Comparison of ENCODE assay signal across 8 mouse cellular contexts in the genomic region with DNA sequence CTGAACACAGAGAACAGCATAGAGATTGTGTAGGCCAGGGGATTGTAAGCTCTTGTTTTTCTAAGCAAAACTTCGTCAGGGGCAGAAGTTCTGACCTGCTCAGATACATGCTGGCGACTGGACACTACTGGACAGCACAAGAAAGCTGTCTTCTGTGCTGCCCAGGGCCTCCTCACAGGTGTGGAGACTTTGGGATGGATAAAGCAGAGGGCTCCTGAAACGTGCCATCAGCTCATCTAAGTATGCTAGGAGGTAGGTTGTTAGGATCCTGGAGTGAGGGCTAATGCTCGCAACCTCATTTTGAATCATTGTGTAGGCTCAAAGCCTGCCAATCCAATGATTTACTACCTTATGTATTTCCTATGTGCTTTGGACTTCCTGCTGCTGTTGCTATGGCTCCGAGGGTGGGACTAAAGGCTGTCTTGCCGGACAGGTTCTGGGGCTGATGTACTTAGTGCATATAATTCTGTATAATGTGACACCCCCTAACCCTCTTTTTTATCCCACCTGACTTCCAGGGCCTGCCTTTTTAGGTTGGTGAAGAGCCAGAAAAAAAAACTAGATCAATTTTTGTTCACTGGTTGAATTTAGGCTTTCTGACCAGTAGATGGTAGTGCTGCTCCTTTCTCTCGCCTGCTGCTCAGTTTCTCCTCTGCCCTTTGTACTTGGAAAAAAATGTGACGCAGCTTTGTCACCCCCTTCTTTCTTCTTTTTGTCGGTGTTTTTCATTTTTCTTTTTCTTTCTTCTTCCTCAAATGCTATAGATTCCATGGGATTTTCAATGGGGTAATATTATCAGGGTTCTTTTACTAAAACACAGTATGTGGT.
A peak's percentile ranks its signal among the peaks of the same experiment; 100 is the strongest.
DNase-seq lines count a peak whose midpoint lies in the region; ATAC-seq lines count a peak whose summit lies in the region.

No protein-coding gene starts in this region.

- no peaks in the 10 kb centered on the region for H3K36me3 ChIP-seq in forebrain, embryonic 12.5 days (replicated peaks)
- H3K36me3 ChIP-seq in midbrain, embryonic 16.5 days (ENCODE audit: control insufficient read depth, insufficient read depth, low read length), result no peaks in the 10 kb centered on the region

- WGBS in forebrain, embryonic 12.5 days, result 49% methylated on average over 9 of the region's 9 CpGs
- WGBS in midbrain, embryonic 16.5 days, result 40% methylated on average over 9 of the region's 9 CpGs

- 0 out of 2 replicates have a peak, but pooled peaks have one; percentile 46 for ATAC-seq in forebrain, embryonic 12.5 days (ENCODE audit: low FRiP score)
- ATAC-seq in midbrain, embryonic 16.5 days, result peak; percentile 82
- no peak for ATAC-seq in monocyte, adult 5-6 weeks (replicated peaks; ENCODE audit: insufficient number of reproducible peaks, low FRiP score, low TSS enrichment, poor library complexity, severe bottlenecking)

- H3K9ac ChIP-seq in forebrain, embryonic 12.5 days, result no peak overlapping the region
- H3K9ac ChIP-seq in midbrain, embryonic 16.5 days (ENCODE audit: low read depth, low read length), result no peak overlapping the region

- no peak overlapping the region for H3K4me2 ChIP-seq in forebrain, embryonic 12.5 days
- H3K4me2 ChIP-seq in midbrain, embryonic 16.5 days (ENCODE audit: low read length), result no peak overlapping the region

- DNase-seq in cerebellum, adult 11 months, result peak; percentile 4
- no peak for DNase-seq in cerebellum, adult 8-10 months
- peak; percentile 18 to 25 for DNase-seq in right cerebral cortex, adult 2 months (ENCODE audit: low spot score in 2 of 2)
- no peak for DNase-seq in right cerebral cortex, postnatal 36 days (ENCODE audit: low spot score in 2 of 2)
- DNase-seq in kidney, postnatal 10 days, result peak; percentile 23

- no peaks in the 10 kb centered on the region for H3K9me3 ChIP-seq in forebrain, embryonic 12.5 days
- no peaks in the 10 kb centered on the region for H3K9me3 ChIP-seq in midbrain, embryonic 16.5 days (replicated peaks; ENCODE audit: control insufficient read depth, low read length, poor library complexity, severe bottlenecking)

- H3K4me3 ChIP-seq in forebrain, embryonic 12.5 days (replicated peaks), result no peak overlapping the region
- H3K4me3 ChIP-seq in midbrain, embryonic 16.5 days (ENCODE audit: low read depth, low read length), result no peak overlapping the region

- no peaks in the 10 kb centered on the region for H3K4me1 ChIP-seq in forebrain, embryonic 12.5 days
- H3K4me1 ChIP-seq in midbrain, embryonic 16.5 days (ENCODE audit: control insufficient read depth, insufficient read depth, low read length), result no peaks in the 10 kb centered on the region

- H3K27ac ChIP-seq in forebrain, embryonic 12.5 days, result no peak overlapping the region
- no peak overlapping the region for H3K27ac ChIP-seq in midbrain, embryonic 16.5 days (ENCODE audit: low read length)

- H3K27me3 ChIP-seq in forebrain, embryonic 12.5 days, result peaks cover 10% of the 10 kb centered on the region; the same call in 1 of the 2 replicates
- H3K27me3 ChIP-seq in midbrain, embryonic 16.5 days (ENCODE audit: control insufficient read depth, insufficient read depth, low read depth, low read length), result peaks cover 6% of the 10 kb centered on the region; the same call in 1 of the 2 replicates

Comparison
In these comparisons a context has a peak if more than half of its experiments do, and no peak if none do; other contexts are left out.
1. DNase-seq: peak in cerebellum, adult 11 months (single experiment), right cerebral cortex, adult 2 months (2 of 2) and kidney, postnatal 10 days (single experiment); none in cerebellum, adult 8-10 months (single experiment) and right cerebral cortex, postnatal 36 days (0 of 2).